In genomic region chr6:31321902-31322301, GRCm38 (mm10) we compare ENCODE assay signal across 12 mouse cellular contexts.
DNase-seq lines count a peak whose midpoint lies in the region; ATAC-seq lines count a peak whose summit lies in the region.
"Had no signal": no experiment of that assay in that cellular context is flagged by ENCODE, and none has a peak within 500 bp of the region (broad histone marks: within the 10 kb centered on the region; RNA-seq: fewer than 3 reads in every experiment).

No protein-coding gene starts in this region.

- no peak overlapping the region for H3K4me3 ChIP-seq in kidney, embryonic 15.5 days (replicated peaks)
- H3K4me3 ChIP-seq in hindbrain, embryonic 11.5 days (ENCODE audit: low read depth, low read length), result no peak overlapping the region
- H3K4me3 ChIP-seq: forebrain, embryonic 12.5 days; hindbrain, embryonic 12.5 days had no signal

- no peak overlapping the region for H3K9ac ChIP-seq in kidney, embryonic 15.5 days
- H3K9ac ChIP-seq in hindbrain, embryonic 11.5 days (ENCODE audit: low read depth, low read length), result no peak overlapping the region
- H3K9ac ChIP-seq: forebrain, embryonic 12.5 days; hindbrain, embryonic 12.5 days had no signal

- intact Hi-C loops in gastrocnemius, postnatal 14 days (cut with DNase I; ENCODE audit: low total_unique reads), result no loop called here

- no peaks in the 10 kb centered on the region for H3K27me3 ChIP-seq in kidney, embryonic 15.5 days
- no peaks in the 10 kb centered on the region; the same call in 1 of the 2 replicates for H3K27me3 ChIP-seq in hindbrain, embryonic 11.5 days (ENCODE audit: control insufficient read depth, insufficient read depth, low read length)

- no peaks in the 10 kb centered on the region for H3K9me3 ChIP-seq in kidney, embryonic 15.5 days (replicated peaks)
- H3K9me3 ChIP-seq in hindbrain, embryonic 11.5 days (ENCODE audit: control insufficient read depth, low read length), result no peaks in the 10 kb centered on the region
- H3K9me3 ChIP-seq: forebrain, embryonic 12.5 days; hindbrain, embryonic 12.5 days had no signal

- H3K4me2 ChIP-seq in kidney, embryonic 15.5 days, result no peak overlapping the region
- no peak overlapping the region for H3K4me2 ChIP-seq in hindbrain, embryonic 11.5 days (replicated peaks; ENCODE audit: low read depth, low read length)
- H3K4me2 ChIP-seq: forebrain, embryonic 12.5 days; hindbrain, embryonic 12.5 days had no signal

- no peak for ATAC-seq in kidney, embryonic 15.5 days (replicated peaks; ENCODE audit: low FRiP score)
- no peak for ATAC-seq in hindbrain, embryonic 11.5 days (ENCODE audit: low FRiP score)
- no peak for ATAC-seq in granulocyte monocyte progenitor cell, adult 5-6 weeks (replicated peaks; ENCODE audit: poor library complexity, severe bottlenecking)

- peak; percentile 35 for DNase-seq in kidney, adult 11 months
- peak; percentile 43 for DNase-seq in gastrocnemius, postnatal 14 days
- peak; percentile 67 for DNase-seq in heart, postnatal 4 days
- peak; percentile 50 for DNase-seq in lung, postnatal 10 days
- DNase-seq in embryo, embryonic 10.5 days (ENCODE audit: low spot score), result no peak
- DNase-seq in hindbrain, embryonic 11.5 days (ENCODE audit: low spot score), result no peak
- DNase-seq: adrenal gland, postnatal 14 days; cerebellum, adult 11 months had no signal

- H3K27ac ChIP-seq in kidney, embryonic 15.5 days, result no peak overlapping the region
- no peak overlapping the region for H3K27ac ChIP-seq in hindbrain, embryonic 11.5 days (ENCODE audit: low read depth, low read length)
- H3K27ac ChIP-seq: forebrain, embryonic 12.5 days; hindbrain, embryonic 12.5 days had no signal

- H3K36me3 ChIP-seq in kidney, embryonic 15.5 days, result no peaks in the 10 kb centered on the region
- no peaks in the 10 kb centered on the region for H3K36me3 ChIP-seq in hindbrain, embryonic 11.5 days (ENCODE audit: control insufficient read depth, insufficient read depth, low read length)
- H3K36me3 ChIP-seq: forebrain, embryonic 12.5 days; hindbrain, embryonic 12.5 days had no signal

- peaks cover 11% of the 10 kb centered on the region for H3K4me1 ChIP-seq in kidney, embryonic 15.5 days
- H3K4me1 ChIP-seq in hindbrain, embryonic 11.5 days (replicated peaks; ENCODE audit: control insufficient read depth, insufficient read depth, low read length), result no peaks in the 10 kb centered on the region

- 58% methylated on average over 10 of the region's 10 CpGs for WGBS in kidney, embryonic 15.5 days
- 78% methylated on average over 10 of the region's 10 CpGs for WGBS in hindbrain, embryonic 11.5 days

Comparison
In these comparisons a context has a peak if more than half of its experiments do, and no peak if none do; other contexts are left out.
1. DNase-seq: peak in kidney, adult 11 months (single experiment), gastrocnemius, postnatal 14 days (single experiment), heart, postnatal 4 days (single experiment) and lung, postnatal 10 days (single experiment); none in embryo, embryonic 10.5 days (single experiment) and hindbrain, embryonic 11.5 days (single experiment).